Mouse (Mus musculus): ENCODE data around the gene Cbx1.
"Not testable (repeated sequence)": the region's sequence is repeated elsewhere in the genome, so short reads cannot be mapped to it uniquely, and the experiment has no call there.

The Cbx1 gene

DNA sequence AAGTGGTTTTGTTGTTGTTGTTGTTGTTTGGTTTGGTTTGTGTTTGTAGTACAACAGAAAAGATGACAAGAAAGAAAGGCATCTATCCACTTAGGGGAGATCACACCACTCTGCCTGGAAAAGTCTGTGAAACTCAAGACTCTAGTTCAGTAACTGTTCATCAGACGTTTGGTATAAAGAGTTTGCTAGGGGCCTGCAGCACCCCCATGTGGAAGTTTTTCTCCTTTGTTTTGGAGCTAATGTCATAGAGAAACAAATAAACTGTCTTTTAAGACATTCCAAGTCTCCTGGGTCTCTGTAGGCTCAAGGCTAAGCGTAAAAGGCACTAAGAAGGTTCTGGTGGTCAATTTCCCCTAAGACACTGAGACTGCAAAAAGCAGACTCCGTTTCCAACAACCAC, 12.9 kb upstream of the Cbx1 start:
- no peak for DNase-seq

DNA sequence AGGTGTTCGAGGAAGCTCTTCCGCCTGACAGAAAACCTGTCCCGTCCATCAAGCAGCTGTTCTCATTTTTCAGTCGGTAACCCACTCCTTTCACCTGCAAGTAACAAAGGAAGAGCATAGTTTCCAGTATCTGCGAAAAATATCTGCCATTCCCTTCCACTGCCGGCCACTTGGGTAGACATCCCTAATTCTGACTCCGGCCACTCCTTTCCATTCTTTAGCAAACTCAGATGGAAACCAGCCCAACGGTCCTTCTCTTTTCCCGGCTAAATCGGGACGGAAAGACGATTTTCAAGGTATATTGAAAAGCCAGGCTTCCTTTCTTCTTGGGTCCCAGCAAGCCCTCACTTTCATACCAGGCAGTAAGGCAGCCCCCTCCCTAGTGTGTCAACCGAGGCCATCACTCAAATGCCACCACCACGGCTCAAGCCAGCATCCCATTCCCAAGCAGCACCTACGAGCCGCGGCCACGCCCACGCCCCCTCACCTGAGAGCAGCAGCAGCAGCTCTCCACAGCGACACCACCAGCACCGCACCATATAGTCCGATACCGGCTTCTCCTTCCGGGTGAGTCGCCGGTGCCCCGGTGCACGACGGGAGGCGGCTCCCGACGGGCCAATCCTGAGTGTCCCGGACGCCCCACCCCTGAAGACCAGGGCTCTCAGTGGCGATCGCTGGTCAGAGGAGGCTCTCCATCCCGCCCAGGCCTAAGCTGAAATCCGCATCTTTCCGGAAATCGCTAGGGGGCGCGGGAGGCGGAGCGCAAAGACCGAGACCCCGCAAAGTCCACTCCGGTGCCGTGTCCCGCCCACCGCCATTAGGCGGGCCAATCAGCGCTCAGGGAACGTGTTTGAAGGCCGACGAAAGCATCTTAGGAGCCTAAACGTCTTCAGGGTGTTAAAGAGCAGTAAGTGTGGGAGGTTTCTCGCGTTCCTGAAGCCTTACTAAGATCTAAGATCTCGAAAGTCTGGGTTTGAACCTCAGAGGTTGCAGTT, 11.7 kb upstream of the Cbx1 start, which contains the start of gene Snx11:
TSS of gene Snx11 (minus strand) at position 592 of the 995 bp plus-strand sequence.
- DNase-seq: peak; percentile 99

DNA sequence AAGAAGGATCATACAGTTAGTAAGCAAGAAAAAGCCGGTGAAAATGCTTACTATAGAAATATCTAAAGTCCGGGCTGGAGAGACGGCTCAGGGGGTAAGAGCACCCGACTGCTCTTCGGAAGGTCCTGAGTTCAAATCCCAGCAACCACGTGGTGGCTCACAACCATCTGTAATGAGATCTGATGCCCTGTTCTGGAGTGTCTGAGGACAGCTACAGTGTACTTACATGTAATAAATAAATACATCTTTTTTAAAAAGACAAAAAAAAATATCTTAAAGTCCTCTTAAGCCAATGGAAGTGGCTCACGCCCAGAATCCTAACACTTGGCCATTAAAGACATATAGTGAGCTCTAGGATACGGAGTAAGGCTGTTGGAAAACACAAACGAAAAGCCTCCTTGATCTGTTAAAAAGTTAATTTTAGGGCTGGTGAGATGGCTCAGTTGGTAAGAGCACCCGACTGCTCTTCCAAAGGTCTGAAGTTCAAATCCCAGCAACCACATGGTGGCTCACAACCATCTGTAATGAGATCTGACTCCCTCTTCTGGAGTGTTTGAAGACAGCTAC, 10.8 kb upstream of the Cbx1 start:
- DNase-seq: not testable (repeated sequence)

DNA sequence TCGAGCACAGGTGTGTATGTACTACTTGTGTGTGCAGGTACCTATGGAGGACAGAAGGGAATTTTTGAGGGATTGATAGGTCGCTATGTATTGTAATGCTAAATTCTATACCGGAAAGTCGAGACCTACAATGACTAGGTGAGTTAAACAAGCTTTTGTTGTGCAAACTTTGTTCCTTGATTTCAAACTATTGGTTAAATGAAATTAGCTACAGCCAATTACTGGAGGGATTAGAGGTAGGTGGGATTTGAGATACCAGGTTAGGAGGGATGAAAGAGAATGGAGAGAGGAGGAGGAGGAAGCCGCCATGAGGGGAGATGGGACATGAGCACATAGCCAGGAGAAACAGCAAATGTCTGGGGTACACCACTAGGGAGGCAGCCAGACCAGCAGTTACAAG, 8.6 kb upstream of the Cbx1 start:
- DNase-seq: no peak

DNA sequence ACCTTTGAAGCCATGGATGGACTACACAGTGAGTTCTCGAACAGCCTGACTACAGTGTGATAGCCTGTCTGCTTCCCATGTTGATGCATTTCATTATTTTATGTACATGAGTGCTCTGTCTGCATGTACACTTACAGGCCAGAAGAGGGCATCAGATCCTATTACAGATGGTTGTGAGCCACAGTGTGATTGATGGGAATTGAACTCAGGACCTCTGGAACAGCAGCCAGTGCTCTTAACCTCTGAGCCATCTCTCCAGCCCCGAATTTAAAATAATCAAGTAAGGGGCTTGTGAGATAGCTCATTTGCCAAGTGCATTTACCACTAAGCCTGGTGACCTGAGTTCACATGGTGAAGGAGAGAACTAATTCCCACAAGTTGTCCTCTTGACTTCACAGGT, 7.5 kb upstream of the Cbx1 start:
- DNase-seq: no peak

DNA sequence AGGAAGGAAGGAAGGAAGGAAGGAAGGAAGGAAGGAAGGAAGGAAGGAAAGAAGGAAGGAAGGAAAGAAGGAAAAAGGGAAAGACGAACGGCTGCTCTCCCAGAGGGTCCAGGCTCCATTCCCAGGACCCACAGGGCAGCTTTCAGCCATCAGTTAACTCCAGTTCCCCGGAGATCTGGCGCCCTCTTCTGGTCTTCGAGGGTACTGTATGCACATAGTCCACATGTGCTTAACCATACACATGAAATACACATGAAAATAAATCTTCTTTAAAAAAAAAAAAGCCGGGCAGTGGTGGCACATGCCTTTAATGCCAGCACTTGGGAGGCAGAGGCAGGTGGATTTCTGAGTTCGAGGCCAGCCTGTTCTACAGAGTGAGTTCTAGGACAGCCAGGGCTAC, 4.1 kb upstream of the Cbx1 start:
- peak; percentile 81 for DNase-seq

DNA sequence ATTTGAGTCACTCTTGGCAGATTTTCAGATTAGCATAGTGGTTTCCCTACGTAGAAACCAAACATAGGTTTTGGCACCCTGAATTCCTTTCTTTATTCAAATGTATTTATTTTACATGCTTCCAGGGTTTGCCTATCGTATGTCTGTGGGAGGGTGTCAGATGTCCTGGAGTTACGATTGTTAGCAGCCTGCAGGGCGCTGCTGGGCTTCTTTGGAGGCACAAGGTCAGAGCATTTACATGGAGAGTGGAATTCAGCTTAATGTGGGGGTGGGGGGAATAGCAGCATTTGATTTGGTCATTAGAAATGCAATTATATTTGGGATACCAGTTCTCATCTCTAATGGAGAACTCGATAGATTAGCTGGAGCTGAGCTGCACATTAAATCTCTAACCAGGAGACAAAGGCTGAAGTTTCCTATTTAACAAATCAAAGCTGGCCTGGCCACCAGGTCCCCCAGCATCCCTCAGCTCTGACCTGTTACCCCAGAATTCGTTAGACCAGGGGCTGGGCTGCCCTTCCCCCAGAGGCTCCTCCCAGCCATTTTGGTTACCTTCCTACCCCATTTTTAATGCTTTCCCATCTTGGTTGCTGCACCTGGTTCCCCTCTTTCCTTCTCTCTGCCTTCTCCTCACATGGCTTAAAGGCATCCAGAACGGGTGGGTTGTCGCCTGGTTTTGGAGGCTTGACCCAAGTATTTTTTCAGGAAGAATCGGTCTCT, 2.0 kb upstream of the Cbx1 start:
- no peak for DNase-seq

DNA sequence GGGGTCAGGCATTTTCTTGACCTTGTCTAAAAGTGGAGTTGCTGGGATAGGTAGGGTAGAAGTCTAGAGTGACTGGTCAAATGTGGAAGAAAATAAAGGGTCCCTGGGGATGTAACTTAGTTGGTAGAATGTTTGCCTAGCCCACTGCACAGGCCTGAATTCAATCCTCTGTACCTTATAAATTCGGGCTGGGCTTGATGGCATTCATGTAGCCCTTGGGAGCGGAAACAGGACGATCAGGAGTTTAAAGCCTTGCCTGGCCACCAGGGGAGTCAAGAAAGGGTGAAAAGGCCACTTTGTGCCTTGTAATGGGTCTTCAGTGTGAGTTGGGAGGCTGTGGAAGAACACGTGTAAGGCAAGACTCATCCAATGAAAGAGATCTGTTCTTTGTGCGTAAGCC, 1.1 kb downstream of the Cbx1 start:
- no peak for DNase-seq

DNA sequence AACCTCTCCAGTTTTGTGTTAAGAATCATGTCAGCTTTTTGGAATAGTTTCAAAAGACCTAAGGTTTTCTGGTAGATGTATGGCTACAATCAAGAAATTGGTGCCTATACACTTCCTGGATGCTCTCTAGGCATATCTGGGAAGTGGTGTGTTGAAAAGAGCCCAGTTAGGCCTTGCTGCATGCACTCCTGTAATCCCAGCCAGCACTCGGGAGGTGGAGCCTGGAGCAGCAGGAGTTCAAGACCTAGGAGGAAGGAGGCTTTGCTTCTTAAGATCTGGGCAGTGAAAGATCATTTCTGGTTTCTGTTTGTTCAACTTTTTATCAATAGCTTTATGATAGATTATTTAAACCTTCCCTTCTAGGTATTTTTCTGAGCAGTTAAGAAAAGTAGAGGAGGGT, 1.8 kb downstream of the Cbx1 start:
- no peak for DNase-seq

DNA sequence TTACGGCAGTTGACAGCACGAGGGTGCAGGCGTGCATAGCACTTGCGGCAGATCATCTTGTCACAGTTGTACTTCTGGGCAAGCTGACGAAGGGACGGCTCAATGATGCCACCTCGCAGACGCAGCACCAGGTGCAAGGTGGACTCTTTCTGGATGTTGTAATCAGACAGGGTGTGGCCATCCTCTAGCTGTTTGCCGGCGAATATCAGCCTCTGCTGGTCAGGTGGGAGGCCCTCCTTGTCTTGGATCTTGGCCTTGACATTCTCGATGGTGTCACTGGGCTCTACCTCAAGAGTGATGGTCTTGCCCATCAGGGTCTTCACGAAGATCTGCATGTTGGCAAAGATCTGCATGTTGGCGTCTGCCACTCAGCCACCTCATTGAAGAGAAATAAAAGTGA, 6.6 kb downstream of the Cbx1 start:
- DNase-seq: no peak

DNA sequence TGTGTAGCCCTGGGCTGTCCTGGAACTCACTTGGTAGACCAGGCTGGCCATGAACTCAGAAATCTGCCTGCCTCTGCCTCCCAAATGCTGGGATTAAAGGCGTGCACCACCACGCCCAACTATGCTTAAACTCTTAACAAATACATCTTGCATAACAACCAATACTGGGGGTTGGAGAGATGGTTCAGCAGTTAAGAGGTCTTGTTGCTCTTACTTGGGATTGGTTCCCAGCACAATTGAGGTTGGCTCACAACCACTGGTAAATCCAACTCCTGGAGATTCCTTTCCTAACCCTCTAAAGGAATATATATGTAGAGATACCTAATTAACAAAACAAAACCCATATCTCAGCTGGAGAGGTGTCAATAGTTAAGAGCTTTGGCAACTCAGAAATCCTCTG, 7.2 kb downstream of the Cbx1 start:
- no peak for DNase-seq

DNA sequence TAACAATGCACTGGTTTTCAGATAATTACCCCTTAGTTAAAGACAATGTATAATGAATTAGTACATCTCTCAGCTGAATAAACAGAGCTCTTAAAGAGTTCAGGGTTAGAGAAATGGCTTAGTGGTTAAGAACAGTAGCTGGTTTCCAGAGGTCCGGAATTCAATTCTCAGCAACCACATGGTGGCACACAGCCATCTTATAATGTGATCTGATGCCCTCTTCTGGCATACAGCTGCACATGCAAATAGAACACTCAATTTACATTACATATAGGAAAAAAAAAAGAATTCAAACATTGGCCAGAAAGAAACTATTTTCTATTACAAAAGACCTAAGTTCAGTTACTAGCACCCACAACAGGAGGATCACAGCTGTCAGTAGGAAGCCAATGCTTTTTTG, 7.7 kb downstream of the Cbx1 start:
- no peak for DNase-seq

DNA sequence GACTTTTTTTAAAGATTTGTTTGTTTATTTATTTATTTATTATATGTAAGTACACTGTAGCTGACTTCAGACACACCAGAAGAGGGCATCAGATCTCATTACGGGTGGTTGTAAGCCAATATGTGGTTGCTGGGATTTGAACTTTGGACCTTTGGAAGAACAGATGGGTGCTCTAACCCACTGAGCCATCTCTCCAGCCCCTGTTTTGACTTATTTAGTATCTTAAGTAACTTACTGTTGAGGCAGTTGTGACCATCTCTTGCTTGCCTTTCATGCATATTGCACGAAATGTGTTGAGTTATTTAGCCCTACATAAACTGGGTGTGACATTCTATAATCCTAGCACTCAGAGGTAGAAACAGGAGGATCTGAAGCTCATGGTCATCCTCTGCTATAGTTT, 10.6 kb downstream of the Cbx1 start:
- no peak for DNase-seq

DNA sequence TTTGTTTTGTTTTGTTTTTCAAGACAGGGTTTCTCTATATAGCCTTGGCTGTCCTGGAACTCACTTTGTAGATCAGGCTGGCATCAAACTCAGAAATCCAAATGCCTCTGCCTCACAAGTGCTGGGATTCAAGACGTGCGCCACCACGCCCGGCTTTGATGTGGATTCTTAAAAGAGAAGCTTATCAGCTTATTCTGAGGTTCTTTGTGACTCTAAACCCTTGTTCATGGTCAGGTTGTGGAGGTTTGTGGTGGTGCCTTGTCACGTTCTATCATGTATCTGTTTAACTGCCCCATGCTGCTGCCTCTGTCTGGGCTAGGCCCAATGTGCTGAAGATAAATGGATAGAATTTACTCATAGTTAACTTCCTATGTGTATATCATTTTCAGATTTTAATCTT, 16.7 kb downstream of the Cbx1 start:
- DNase-seq: no peak

DNA sequence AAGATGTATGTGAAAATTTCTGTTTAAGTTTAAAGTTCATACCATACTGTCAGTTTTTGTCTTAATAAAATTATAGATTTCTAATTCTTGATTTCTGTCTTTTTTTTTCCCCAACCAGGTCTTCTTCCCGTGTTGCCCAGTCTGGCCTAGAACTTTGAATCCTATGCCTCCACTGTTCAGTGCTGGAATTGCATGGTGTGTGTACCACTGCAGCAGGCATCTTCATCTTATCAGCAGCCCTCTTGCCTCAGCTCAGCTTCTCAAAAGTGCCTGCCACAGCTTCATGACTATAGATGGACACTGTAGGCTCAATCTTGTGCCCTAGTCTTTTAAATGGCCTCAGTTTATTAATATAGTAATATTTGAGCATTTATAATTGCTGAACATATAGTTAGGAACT, 19.1 kb downstream of the Cbx1 start:
- DNase-seq: no peak

DNA sequence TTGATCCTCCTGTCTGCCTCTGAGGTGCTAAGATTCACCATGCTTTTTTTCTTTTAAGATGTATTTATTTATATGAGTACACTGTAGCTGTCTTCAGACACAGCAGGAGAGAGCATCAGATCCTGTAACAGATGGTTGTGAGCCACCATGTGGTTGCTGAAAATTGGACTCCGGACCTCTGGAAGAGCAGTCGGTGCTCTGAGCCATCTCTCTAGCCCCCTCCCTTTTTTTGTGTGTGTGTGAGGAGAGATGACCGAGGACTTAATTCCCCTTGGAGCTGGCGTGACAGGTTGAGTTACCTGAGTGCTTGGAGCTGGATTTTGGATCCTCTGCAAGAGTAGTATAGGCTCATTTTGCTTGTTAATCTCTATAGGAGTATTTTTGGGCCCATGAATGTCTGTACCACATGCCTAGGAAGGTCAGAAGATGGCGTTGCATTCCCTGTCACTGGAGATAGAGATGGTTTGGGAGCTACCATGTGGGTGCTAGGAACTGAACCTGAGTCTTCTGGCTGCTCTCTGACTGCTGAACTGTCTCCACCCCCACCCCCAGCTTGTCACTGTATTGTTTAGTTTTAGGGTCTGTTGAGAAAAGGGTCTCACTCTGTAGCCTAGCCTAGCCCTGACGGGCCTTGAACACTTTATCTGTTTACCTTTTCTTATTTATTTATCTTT, 20.8 kb downstream of the Cbx1 start:
- no peak for DNase-seq

DNA sequence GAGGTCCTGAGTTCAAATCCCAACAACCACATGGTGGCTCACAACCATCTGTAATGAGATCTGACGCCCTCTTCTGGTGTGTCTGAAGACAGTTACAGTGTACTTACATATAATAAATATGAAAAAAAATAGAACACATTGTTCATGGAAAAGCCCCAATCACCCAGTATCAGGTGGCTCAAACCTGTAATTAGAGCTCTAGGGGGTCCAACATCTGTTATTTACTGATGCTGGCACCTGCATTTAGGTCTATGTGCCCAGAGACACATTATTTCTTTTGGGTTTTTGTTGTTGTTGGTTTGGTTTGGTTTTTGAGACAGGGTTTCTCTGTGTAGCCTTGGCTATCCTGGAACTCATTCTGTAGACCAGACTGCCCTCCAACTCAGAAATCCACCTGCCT, 22.3 kb downstream of the Cbx1 start:
- DNase-seq: not testable (repeated sequence)

DNA sequence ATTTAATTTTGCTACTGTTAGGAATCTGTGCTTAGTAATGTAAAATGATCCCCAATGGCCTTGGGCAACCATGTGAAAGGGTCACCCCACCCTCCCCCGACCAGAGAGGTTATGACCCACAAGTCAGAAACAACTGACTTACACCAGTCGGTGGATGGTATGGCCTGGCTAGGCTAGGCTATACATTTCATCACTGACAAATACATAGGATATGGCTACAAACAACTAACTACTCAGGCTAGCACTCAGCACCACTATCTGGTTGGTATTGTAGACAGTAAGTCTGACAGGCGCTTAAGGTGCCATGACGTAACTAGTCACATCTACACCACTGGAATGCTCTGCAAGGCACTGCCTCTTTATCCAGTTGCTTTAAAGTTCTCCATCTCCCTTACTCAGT, 24.5 kb downstream of the Cbx1 start:
- DNase-seq: no peak

DNA sequence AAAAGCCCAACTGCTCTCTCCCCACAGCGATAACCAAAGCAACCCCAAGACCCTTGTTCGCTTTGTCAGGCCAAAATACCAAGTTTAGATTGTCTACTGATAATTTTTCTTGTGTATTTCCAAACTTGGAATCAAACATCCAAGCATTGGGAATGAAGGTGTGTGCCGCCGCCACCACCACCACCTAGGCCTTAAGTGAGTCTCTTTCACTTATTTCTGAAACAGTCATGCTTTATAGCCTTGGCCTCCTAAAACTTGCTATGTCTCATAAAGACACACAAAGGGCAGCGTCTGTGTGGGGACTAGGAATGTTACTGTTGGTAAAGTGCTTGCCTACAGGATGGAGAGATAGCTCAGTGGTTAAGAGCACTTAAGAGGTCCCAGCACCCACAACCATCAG, 25.0 kb downstream of the Cbx1 start:
- no peak for DNase-seq

DNA sequence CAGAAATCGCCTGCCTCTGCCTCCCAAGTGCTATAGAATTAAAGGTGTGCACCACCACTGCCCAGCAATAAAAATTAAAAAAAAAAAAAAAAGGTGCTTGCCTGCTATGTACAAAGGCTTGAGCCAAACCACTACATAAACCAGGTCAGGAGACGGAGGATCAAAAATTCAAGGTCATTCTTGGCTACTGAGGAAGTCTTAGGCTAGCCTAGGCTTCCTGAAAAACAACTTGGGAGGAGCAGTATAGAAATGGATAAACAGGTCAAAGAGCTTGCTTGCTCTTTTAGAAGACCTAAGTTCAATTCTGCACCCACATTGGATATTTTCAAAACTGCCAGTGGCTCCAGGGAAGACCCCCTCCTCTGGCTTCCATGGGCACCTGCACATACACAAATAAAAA, 25.5 kb downstream of the Cbx1 start:
- no peak for DNase-seq

DNA sequence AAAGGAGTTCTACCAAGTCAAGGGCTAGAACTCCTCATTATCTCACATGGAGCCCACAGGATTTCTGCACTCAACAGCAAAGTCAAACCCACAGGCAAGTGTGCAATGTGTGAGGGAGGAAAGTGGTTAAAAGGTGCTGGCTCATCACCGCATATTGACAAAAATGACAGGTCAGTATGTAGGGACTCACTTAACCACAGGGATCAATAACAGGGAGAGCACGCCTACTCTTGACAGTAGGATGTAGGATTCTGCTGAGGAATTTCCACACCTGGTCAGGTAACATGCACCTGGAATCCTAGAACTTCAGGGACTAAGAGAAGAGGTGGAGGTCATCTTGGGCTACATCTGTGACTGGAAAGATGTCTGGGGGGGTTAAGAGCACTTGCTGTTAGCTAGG, 27.0 kb downstream of the Cbx1 start:
- DNase-seq: no peak

DNA sequence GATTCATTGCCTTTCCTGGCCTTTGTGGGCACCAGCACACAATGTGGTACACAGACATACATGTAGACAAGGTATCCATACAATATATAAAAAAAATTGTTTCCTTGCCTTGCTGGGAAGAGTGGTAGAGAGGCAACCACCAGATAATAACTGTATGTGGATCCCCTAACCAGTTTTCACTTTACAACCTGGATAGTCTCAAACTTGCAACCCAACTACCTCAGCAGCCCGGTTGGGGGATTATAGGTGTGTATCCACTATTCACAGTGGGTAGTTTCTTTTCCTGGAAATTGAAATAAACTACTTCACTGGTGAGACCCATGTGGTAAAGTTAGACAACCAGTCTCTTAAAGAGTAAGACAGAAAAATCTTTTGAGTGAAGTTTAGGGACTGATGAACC, 27.6 kb downstream of the Cbx1 start:
- no peak for DNase-seq

DNA sequence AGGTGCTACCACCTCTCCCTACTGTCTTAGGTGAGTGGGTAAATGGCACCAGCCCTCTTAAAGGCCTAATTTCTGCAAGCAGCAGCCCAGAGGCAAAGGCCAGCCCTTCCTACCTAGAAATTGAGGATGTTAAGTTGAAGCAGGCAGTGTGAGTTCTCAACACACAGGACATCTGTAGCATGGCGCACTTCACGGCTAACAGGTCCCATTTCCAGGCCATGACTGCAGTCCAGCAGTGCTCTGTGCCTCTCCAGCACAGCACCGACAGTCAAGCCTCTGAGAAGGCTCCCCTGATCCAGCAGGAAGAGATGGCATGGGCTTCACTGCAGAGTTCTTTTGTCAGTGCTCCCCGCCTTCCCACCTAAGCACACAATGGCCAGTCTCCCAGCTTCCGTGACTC, 28.1 kb downstream of the Cbx1 start:
- no peak for DNase-seq

Data from right cerebral cortex, postnatal 4 days (tissue).